Mouse (Mus musculus) heart, embryonic 13.5 days (tissue): ENCODE measurements around the gene Nabp2. TPM values are rescaled to one million over a fixed set of nuclear protein-coding genes. Genes with fewer than 3 reads are reported as not detected.

Source experiments
- ATAC-seq: fragments of 200-750 bp; cut with Nextera tagmentation; 2 replicates; pipeline ENCODE4 v1.8.0; 2017; ENCODE audit warnings: moderate TSS enrichment; ENCODE audit not compliant: insufficient number of reproducible peaks, low FRiP score, low TSS enrichment; ENCODE audit errors: extremely low read depth
- H3K27ac ChIP-seq: fragments of 300-500 bp; sonication (generic); replicated peaks from 2 replicates; pipeline ENCODE4 v1.5.1; 2015; ENCODE audit warnings: moderate library complexity, mild to moderate bottlenecking, inconsistent platforms
- H3K27me3 ChIP-seq: fragments of 300-500 bp; sonication (generic); replicated peaks from 2 replicates; pipeline ENCODE4 v1.6.1; 2015; ENCODE audit warnings: mild to moderate bottlenecking, inconsistent platforms
- H3K36me3 ChIP-seq: fragments of 300-500 bp; sonication (generic); 2 replicates; pipeline ENCODE4 v1.6.1; 2015; ENCODE audit warnings: mild to moderate bottlenecking, inconsistent platforms
- H3K4me1 ChIP-seq: fragments of 300-500 bp; sonication (generic); 2 replicates; pipeline ENCODE4 v1.6.1; 2015; ENCODE audit warnings: inconsistent platforms
- H3K4me2 ChIP-seq: fragments of 300-500 bp; sonication (generic); 2 replicates; pipeline ENCODE4 v1.6.1; 2015; ENCODE audit warnings: inconsistent platforms, mild to moderate bottlenecking, moderate library complexity
- H3K4me3 ChIP-seq: fragments of 300-500 bp; sonication (generic); 2 replicates; pipeline ENCODE4 v1.5.1; 2015; ENCODE audit warnings: moderate library complexity, mild to moderate bottlenecking, inconsistent platforms
- H3K9ac ChIP-seq: fragments of 300-500 bp; sonication (generic); 2 replicates; pipeline ENCODE4 v1.6.1; 2015; ENCODE audit warnings: inconsistent platforms, mild to moderate bottlenecking, moderate library complexity
- H3K9me3 ChIP-seq: fragments of 300-500 bp; sonication (generic); 2 replicates; pipeline ENCODE4 v1.6.1; 2016; ENCODE audit warnings: inconsistent platforms
- WGBS: fragments of 180-500 bp; shearing (Covaris S2); methylation state at CpG from one replicate; pipeline ENCODE4 v1.1.7; 2015; ENCODE audit warnings: mixed read lengths; 5-methylcytosine and 5-hydroxymethylcytosine counted together
- polyA plus RNA-seq: library from polyadenylated mRNA; unstranded; fragments of >200 nt; fragmentation: Nextera tagmentation; extraction: Ambion mirVana; gene quantifications from 2 replicates; pipeline ENCODE4 v1.2.1, GENCODE M21; 2015

Gene Nabp2
- polyA plus RNA-seq, 1 experiment from 2014 or later: 58.0 TPM

GRCm38 (mm10) chr10:128403931-128404330 is 7.4 kb downstream of the Nabp2 start:
- Histone ChIP-seq H3K27me3 (no peaks in the 10 kb centered on the region), H3K4me3 (no peak overlapping the region), H3K36me3 (peaks cover 36% of the 10 kb centered on the region), H3K4me1 (peaks cover 7% of the 10 kb centered on the region), H3K9me3 (no peaks in the 10 kb centered on the region), H3K4me2 (no peak overlapping the region), H3K9ac (no peak overlapping the region), H3K27ac (no peak overlapping the region)
- 80% methylated on average over 7 of the region's 7 CpGs for WGBS
- no peak for ATAC-seq

GRCm38 (mm10) chr10:128401638-128402037 is 9.7 kb downstream of the Nabp2 start:
- Histone ChIP-seq H3K36me3 (peaks cover 18% of the 10 kb centered on the region), H3K9me3 (no peaks in the 10 kb centered on the region), H3K27ac (no peak overlapping the region), H3K4me1 (0 out of 2 replicates have a peak, but pooled peaks cover 3% of the 10 kb centered on the region), H3K4me3 (no peak overlapping the region), H3K27me3 (no peaks in the 10 kb centered on the region), H3K9ac (no peak overlapping the region), H3K4me2 (no peak overlapping the region)
- no peak for ATAC-seq
- WGBS: 65% methylated on average over 9 of the region's 9 CpGs

GRCm38 (mm10) chr10:128401056-128401455 is 10.2 kb downstream of the Nabp2 start, which contains the start of gene Slc39a5:
Gene Slc39a5 (minus strand): TSS chr10:128401229.
- Histone ChIP-seq H3K27me3 (no peaks in the 10 kb centered on the region), H3K27ac (no peak within 1 kb of the TSS), H3K36me3 (peaks cover 16% of the 10 kb centered on the region), H3K4me1 (peaks cover 4% of the 10 kb centered on the region; the same call in 1 of the 2 replicates), H3K4me2 (no peak within 1 kb of the TSS), H3K9ac (no peak within 1 kb of the TSS), H3K9me3 (no peaks in the 10 kb centered on the region), H3K4me3 (no peak within 1 kb of the TSS)
- no peak for ATAC-seq
- WGBS: 53% methylated on average over 2 of the region's 2 CpGs

- no peak overlapping the region for H3K4me3 ChIP-seq
- H3K27ac ChIP-seq: no peak overlapping the region
- no peak for ATAC-seq
- H3K9me3 ChIP-seq: no peaks in the 10 kb centered on the region
- WGBS: 40% methylated on average over 5 of the region's 5 CpGs
- peaks cover 16% of the 10 kb centered on the region for H3K36me3 ChIP-seq
- H3K27me3 ChIP-seq: no peaks in the 10 kb centered on the region
- no peak overlapping the region for H3K9ac ChIP-seq
- no peak overlapping the region for H3K4me2 ChIP-seq
- H3K4me1 ChIP-seq: peaks cover 6% of the 10 kb centered on the region; the same call in 1 of the 2 replicates
Measured at GRCm38 (mm10) chr10:128400338-128400737, 11.0 kb downstream of the Nabp2 start.

GRCm38 (mm10) chr10:128397466-128397865 is 13.8 kb downstream of the Nabp2 start:
- Histone ChIP-seq H3K4me1 (peaks cover 6% of the 10 kb centered on the region; the same call in 1 of the 2 replicates), H3K36me3 (peaks cover 39% of the 10 kb centered on the region), H3K9me3 (no peaks in the 10 kb centered on the region), H3K9ac (no peak overlapping the region), H3K4me2 (no peak overlapping the region), H3K27ac (no peak overlapping the region), H3K27me3 (no peaks in the 10 kb centered on the region), H3K4me3 (no peak overlapping the region)
- no peak for ATAC-seq
- WGBS: 58% methylated on average over 7 of the region's 7 CpGs

GRCm38 (mm10) chr10:128396716-128397264 is 14.5 kb downstream of the Nabp2 start:
- Histone ChIP-seq H3K27ac (no peak overlapping the region), H3K36me3 (peaks cover 45% of the 10 kb centered on the region), H3K27me3 (no peaks in the 10 kb centered on the region), H3K4me2 (no peak overlapping the region), H3K4me3 (no peak overlapping the region), H3K9me3 (no peaks in the 10 kb centered on the region), H3K4me1 (peaks cover 10% of the 10 kb centered on the region), H3K9ac (no peak overlapping the region)
- no peak for ATAC-seq
- WGBS: 54% methylated on average over 10 of the region's 10 CpGs

- Histone ChIP-seq H3K27ac (no peak overlapping the region), H3K4me3 (no peak overlapping the region), H3K4me1 (peaks cover 16% of the 10 kb centered on the region), H3K27me3 (no peaks in the 10 kb centered on the region), H3K9me3 (no peaks in the 10 kb centered on the region), H3K4me2 (no peak overlapping the region), H3K36me3 (peaks cover 52% of the 10 kb centered on the region), H3K9ac (no peak overlapping the region)
- ATAC-seq: no peak
- 46% methylated on average over 11 of the region's 11 CpGs for WGBS
Measured at GRCm38 (mm10) chr10:128396017-128396673, 15.1 kb downstream of the Nabp2 start.

- no peak for ATAC-seq
- Histone ChIP-seq H3K9me3 (no peaks in the 10 kb centered on the region), H3K27ac (no peak overlapping the region), H3K36me3 (peaks cover 95% of the 10 kb centered on the region), H3K4me2 (no peak overlapping the region), H3K9ac (0 out of 2 replicates have a peak overlapping the region, but pooled peaks have one; percentile 11), H3K4me1 (peaks cover 24% of the 10 kb centered on the region), H3K27me3 (no peaks in the 10 kb centered on the region), H3K4me3 (no peak overlapping the region)
- WGBS: 51% methylated on average over 6 of the region's 6 CpGs
Measured at GRCm38 (mm10) chr10:128391850-128392249, 19.4 kb downstream of the Nabp2 start.

- no peak overlapping the region for H3K9ac ChIP-seq
- no peak overlapping the region for H3K27ac ChIP-seq
- ATAC-seq: no peak; the same call in 1 of the 2 replicates
- H3K4me3 ChIP-seq: no peak overlapping the region
- no peaks in the 10 kb centered on the region for H3K9me3 ChIP-seq
- no peaks in the 10 kb centered on the region for H3K27me3 ChIP-seq
- H3K4me2 ChIP-seq: no peak overlapping the region
- 89% methylated on average over 12 of the region's 12 CpGs for WGBS
- peaks cover 99% of the 10 kb centered on the region for H3K36me3 ChIP-seq
- peaks cover 20% of the 10 kb centered on the region for H3K4me1 ChIP-seq
Measured at GRCm38 (mm10) chr10:128390366-128390765, 20.9 kb downstream of the Nabp2 start.

- H3K27me3 ChIP-seq: no peaks in the 10 kb centered on the region
- H3K9me3 ChIP-seq: no peaks in the 10 kb centered on the region
- H3K4me2 ChIP-seq: no peak overlapping the region
- H3K4me1 ChIP-seq: peaks cover 20% of the 10 kb centered on the region
- no peak overlapping the region for H3K4me3 ChIP-seq
- ATAC-seq: no peak
- WGBS: 65% methylated on average over 6 of the region's 6 CpGs
- H3K36me3 ChIP-seq: peaks cover 100% of the 10 kb centered on the region
- H3K27ac ChIP-seq: no peak overlapping the region
- H3K9ac ChIP-seq: 0 out of 2 replicates have a peak overlapping the region, but pooled peaks have one; percentile 2
Measured at GRCm38 (mm10) chr10:128389570-128389969, 21.7 kb downstream of the Nabp2 start.

GRCm38 (mm10) chr10:128388941-128389340 is 22.4 kb downstream of the Nabp2 start:
- Histone ChIP-seq H3K36me3 (peaks cover 100% of the 10 kb centered on the region), H3K4me1 (peaks cover 20% of the 10 kb centered on the region), H3K9ac (no peak overlapping the region), H3K9me3 (no peaks in the 10 kb centered on the region), H3K4me3 (no peak overlapping the region), H3K4me2 (no peak overlapping the region), H3K27me3 (no peaks in the 10 kb centered on the region), H3K27ac (no peak overlapping the region)
- no peak for ATAC-seq
- WGBS: 91% methylated on average over 14 of the region's 14 CpGs

GRCm38 (mm10) chr10:128385902-128386301 is 25.4 kb downstream of the Nabp2 start:
- H3K4me1 ChIP-seq: peaks cover 7% of the 10 kb centered on the region
- no peak overlapping the region for H3K27ac ChIP-seq
- H3K9me3 ChIP-seq: no peaks in the 10 kb centered on the region
- H3K27me3 ChIP-seq: no peaks in the 10 kb centered on the region
- no peak overlapping the region for H3K4me3 ChIP-seq
- H3K36me3 ChIP-seq: peaks cover 100% of the 10 kb centered on the region
- no peak overlapping the region for H3K4me2 ChIP-seq
- 84% methylated on average over 7 of the region's 7 CpGs for WGBS
- no peak for ATAC-seq
- no peak overlapping the region for H3K9ac ChIP-seq
